Mouse (Mus musculus) midbrain, embryonic 11.5 days (tissue): ENCODE results near the gene Ptov1. TPM values are rescaled to one million over a fixed set of nuclear protein-coding genes. Genes with fewer than 3 reads are reported as not detected.
A peak's percentile ranks its signal among the peaks of the same experiment; 100 is the strongest.

ENCODE experiments used
- ATAC-seq: fragments of 200-750 bp; cut with Nextera tagmentation; 2 replicates; pipeline ENCODE4 v1.8.0; 2017; ENCODE audit warnings: moderate TSS enrichment, moderate library complexity; ENCODE audit not compliant: low FRiP score
- DNase-seq: peaks from one replicate; pipeline ENCODE4 v3.0.0; 2015; ENCODE audit warnings: low spot score; ENCODE audit errors: missing footprints
- H3K27ac ChIP-seq: fragments of 300-500 bp; sonication (generic); 2 replicates; pipeline ENCODE4 v1.5.1; 2014; ENCODE audit warnings: low read depth, low read length
- H3K27me3 ChIP-seq: fragments of 300-500 bp; sonication (generic); 2 replicates; pipeline ENCODE4 v1.6.1; 2014; ENCODE audit warnings: mild to moderate bottlenecking, low read length, moderate library complexity, mixed read lengths; ENCODE audit not compliant: control insufficient read depth, insufficient read depth
- H3K36me3 ChIP-seq: fragments of 300-500 bp; sonication (generic); 2 replicates; pipeline ENCODE4 v1.6.1; 2014; ENCODE audit warnings: mild to moderate bottlenecking, low read length, moderate library complexity, mixed read lengths; ENCODE audit not compliant: control insufficient read depth, insufficient read depth
- H3K4me1 ChIP-seq: fragments of 300-500 bp; sonication (generic); 2 replicates; pipeline ENCODE4 v1.6.1; 2014; ENCODE audit warnings: low read length; ENCODE audit not compliant: control insufficient read depth, insufficient read depth
- H3K4me2 ChIP-seq: fragments of 300-500 bp; sonication (generic); 2 replicates; pipeline ENCODE4 v1.6.1; 2014; ENCODE audit warnings: mild to moderate bottlenecking, moderate library complexity
- H3K4me3 ChIP-seq: fragments of 300-500 bp; sonication (generic); 2 replicates; pipeline ENCODE4 v1.5.1; 2014; ENCODE audit warnings: low read depth, low read length
- H3K9ac ChIP-seq: fragments of 300-500 bp; sonication (generic); 2 replicates; pipeline ENCODE4 v1.6.1; 2014; ENCODE audit warnings: low read length
- H3K9me3 ChIP-seq: fragments of 300-500 bp; sonication (generic); 2 replicates; pipeline ENCODE4 v1.6.1; 2016; ENCODE audit warnings: low read length; ENCODE audit not compliant: control insufficient read depth
- WGBS: fragments of 180-500 bp; shearing (Covaris S2); extraction: QIAGEN DNeasy Blood & Tissue Kit; methylation state at CpG from one replicate; pipeline ENCODE4 v1.1.7; 2014; 5-methylcytosine and 5-hydroxymethylcytosine counted together
- polyA plus RNA-seq: library from polyadenylated mRNA; unstranded; fragments of >200 nt; fragmentation: Nextera tagmentation; extraction: Ambion mirVana; gene quantifications from 2 replicates; pipeline ENCODE4 v1.2.1, GENCODE M21; 2014

The Ptov1 gene
- polyA plus RNA-seq, 1 experiment from 2014 or later = 350 TPM

GRCm38 (mm10) chr7:44892276-44892921 is 22.8 kb upstream of the Ptov1 start, which contains the start of gene Med25:
TSS of gene Med25 (minus strand) at chr7:44892712.
- ATAC-seq (peak; percentile 79), DNase-seq (peak; percentile 99)
- Histone ChIP-seq H3K27me3 (no peaks in the 10 kb centered on the region), H3K4me1 (peaks cover 48% of the 10 kb centered on the region), H3K36me3 (peaks cover 9% of the 10 kb centered on the region), H3K27ac (peak within 1 kb of the TSS; percentile 93), H3K4me2 (peak within 1 kb of the TSS; percentile 66), H3K4me3 (peak within 1 kb of the TSS; percentile 81), H3K9ac (peak within 1 kb of the TSS; percentile 91), H3K9me3 (no peaks in the 10 kb centered on the region)
- WGBS = under 1% methylated on average over 56 of the region's 56 CpGs

DNA sequence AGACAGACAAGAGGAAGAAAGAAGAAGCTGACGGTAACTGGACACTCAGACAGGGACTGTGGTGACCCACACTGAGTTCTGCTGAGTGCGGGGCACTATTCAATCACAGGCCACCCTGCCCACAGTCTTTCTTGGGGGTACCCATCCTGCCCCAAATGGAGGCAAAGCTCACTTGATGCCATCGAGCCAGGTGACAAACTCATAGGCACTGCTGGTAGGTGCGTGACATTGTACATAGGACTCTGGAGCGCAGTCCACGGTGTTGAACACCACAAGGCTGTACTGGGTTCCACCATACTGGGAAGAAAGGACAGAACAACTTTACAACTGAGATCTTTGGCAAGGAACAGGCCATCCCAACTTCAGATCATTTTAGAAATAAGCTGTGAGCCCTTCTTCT is 22.0 kb upstream of the Ptov1 start:
- Histone ChIP-seq H3K4me2 (peak overlapping the region; percentile 66), H3K4me1 (peaks cover 40% of the 10 kb centered on the region), H3K27ac (peak overlapping the region; percentile 86), H3K36me3 (peaks cover 9% of the 10 kb centered on the region), H3K27me3 (no peaks in the 10 kb centered on the region), H3K4me3 (peak overlapping the region; percentile 81), H3K9me3 (no peaks in the 10 kb centered on the region), H3K9ac (peak overlapping the region; percentile 91)
- 17% methylated on average over 6 of the region's 6 CpGs for WGBS
- no peak for ATAC-seq
- peak; percentile 90 for DNase-seq

DNA sequence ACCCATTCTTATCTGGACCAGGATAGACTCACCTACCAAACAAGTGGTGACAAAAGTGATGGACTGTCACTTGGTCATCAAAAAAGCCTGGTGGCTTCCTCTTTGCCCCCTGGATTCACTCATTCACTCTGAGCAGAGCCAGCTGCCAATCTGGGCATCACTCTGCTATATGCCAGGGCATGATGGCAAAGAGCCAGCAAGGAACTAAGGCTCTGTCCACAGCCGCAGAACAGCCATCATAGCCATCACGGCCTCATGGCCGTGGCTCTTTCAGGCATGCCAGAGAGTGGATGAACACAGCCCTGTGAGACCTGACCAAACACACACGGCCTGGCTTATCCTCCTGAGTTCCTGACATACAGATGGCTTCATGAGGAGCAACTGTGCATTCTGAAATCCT is 21.1 kb upstream of the Ptov1 start:
- Histone ChIP-seq H3K27me3 (no peaks in the 10 kb centered on the region), H3K4me3 (peak overlapping the region; percentile 81), H3K4me2 (peak overlapping the region; percentile 66), H3K27ac (no peak overlapping the region), H3K9me3 (no peaks in the 10 kb centered on the region), H3K4me1 (peaks cover 38% of the 10 kb centered on the region), H3K36me3 (peaks cover 9% of the 10 kb centered on the region), H3K9ac (peak overlapping the region; percentile 91)
- DNase-seq (no peak), ATAC-seq (no peak)
- 88% methylated on average over 4 of the region's 4 CpGs for WGBS

- Histone ChIP-seq H3K4me2 (peak overlapping the region; percentile 66), H3K27me3 (no peaks in the 10 kb centered on the region), H3K36me3 (peaks cover 10% of the 10 kb centered on the region), H3K9me3 (no peaks in the 10 kb centered on the region), H3K27ac (no peak overlapping the region), H3K9ac (peak overlapping the region; percentile 91; the same call in 1 of the 2 replicates), H3K4me3 (peak overlapping the region; percentile 81; the same call in 1 of the 2 replicates), H3K4me1 (peaks cover 35% of the 10 kb centered on the region)
- ATAC-seq = no peak
- 90% methylated on average over 6 of the region's 7 CpGs for WGBS
- no peak for DNase-seq
Observed at GRCm38 (mm10) chr7:44890180-44890579, 20.6 kb upstream of the Ptov1 start.

- peaks cover 23% of the 10 kb centered on the region for H3K36me3 ChIP-seq
Observed at GRCm38 (mm10) chr7:44888256-44889105, 18.9 kb upstream of the Ptov1 start.

GRCm38 (mm10) chr7:44886964-44887363 is 17.4 kb upstream of the Ptov1 start:
- Histone ChIP-seq H3K4me1 (peaks cover 15% of the 10 kb centered on the region), H3K27ac (no peak overlapping the region), H3K27me3 (no peaks in the 10 kb centered on the region), H3K9me3 (no peaks in the 10 kb centered on the region), H3K4me2 (no peak overlapping the region), H3K4me3 (no peak overlapping the region), H3K9ac (no peak overlapping the region), H3K36me3 (peaks cover 33% of the 10 kb centered on the region)
- ATAC-seq (no peak), DNase-seq (no peak)
- WGBS = 95% methylated on average over 7 of the region's 7 CpGs

More at GRCm38 (mm10) chr7:44888256-44889105, 18.9 kb upstream of the Ptov1 start:
- H3K4me3 ChIP-seq = no peak overlapping the region
- DNase-seq (no peak), ATAC-seq (no peak)
- H3K4me2 ChIP-seq = no peak overlapping the region
- no peak overlapping the region for H3K27ac ChIP-seq
- no peak overlapping the region for H3K9ac ChIP-seq
- WGBS = 89% methylated on average over 13 of the region's 13 CpGs
- H3K27me3 ChIP-seq = no peaks in the 10 kb centered on the region
- no peaks in the 10 kb centered on the region for H3K9me3 ChIP-seq
- peaks cover 20% of the 10 kb centered on the region for H3K4me1 ChIP-seq

GRCm38 (mm10) chr7:44884637-44885036 is 15.0 kb upstream of the Ptov1 start:
- Histone ChIP-seq H3K27me3 (no peaks in the 10 kb centered on the region), H3K9ac (no peak overlapping the region), H3K4me3 (no peak overlapping the region), H3K4me2 (no peak overlapping the region), H3K9me3 (no peaks in the 10 kb centered on the region), H3K36me3 (peaks cover 53% of the 10 kb centered on the region), H3K4me1 (no peaks in the 10 kb centered on the region), H3K27ac (no peak overlapping the region)
- ATAC-seq (no peak), DNase-seq (no peak)
- 98% methylated on average over 5 of the region's 5 CpGs for WGBS

DNA sequence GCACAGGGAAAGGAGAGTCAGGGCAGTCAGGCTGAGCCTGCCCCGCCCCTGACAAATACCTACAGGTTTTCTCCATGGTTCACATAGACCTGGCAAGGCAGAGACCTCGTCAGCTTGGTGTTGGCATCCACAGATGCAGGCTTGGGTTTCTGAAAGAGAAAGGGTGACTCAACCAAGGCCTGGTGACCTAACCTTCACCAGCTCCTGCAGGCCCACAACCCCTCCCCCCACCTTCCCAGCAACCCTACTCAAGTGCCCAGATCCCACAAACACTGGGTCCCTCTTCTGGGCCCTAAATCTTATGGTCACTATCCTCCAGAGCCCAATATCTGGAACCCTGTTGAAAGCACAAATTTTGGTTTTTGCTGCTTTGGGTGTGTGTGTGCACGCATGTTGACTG is 13.4 kb upstream of the Ptov1 start:
- H3K27me3 ChIP-seq = no peaks in the 10 kb centered on the region
- WGBS = 95% methylated on average over 3 of the region's 3 CpGs
- H3K9ac ChIP-seq = no peak overlapping the region
- H3K4me2 ChIP-seq = no peak overlapping the region
- H3K4me3 ChIP-seq = no peak overlapping the region
- no peaks in the 10 kb centered on the region for H3K4me1 ChIP-seq
- no peak for DNase-seq
- H3K27ac ChIP-seq = no peak overlapping the region
- H3K36me3 ChIP-seq = peaks cover 58% of the 10 kb centered on the region
- no peaks in the 10 kb centered on the region for H3K9me3 ChIP-seq
- ATAC-seq = no peak

GRCm38 (mm10) chr7:44877833-44878232 is 8.2 kb upstream of the Ptov1 start:
- ATAC-seq (no peak), DNase-seq (no peak)
- H3K27ac ChIP-seq = no peak overlapping the region
- H3K27me3 ChIP-seq = no peaks in the 10 kb centered on the region
- no peaks in the 10 kb centered on the region for H3K4me1 ChIP-seq
- no peak overlapping the region for H3K9ac ChIP-seq
- H3K9me3 ChIP-seq = no peaks in the 10 kb centered on the region
- H3K4me3 ChIP-seq = no peak overlapping the region
- 90% methylated on average over 14 of the region's 14 CpGs for WGBS
- H3K36me3 ChIP-seq = peaks cover 49% of the 10 kb centered on the region
- H3K4me2 ChIP-seq = no peak overlapping the region
